Mouse (Mus musculus) heart, embryonic 14.5 days (tissue): ENCODE results near the gene Pld1. TPM values are rescaled to one million over a fixed set of nuclear protein-coding genes. Genes with fewer than 3 reads are reported as not detected.

Experiments used
- ATAC-seq: fragments of 200-750 bp; cut with Nextera tagmentation; 2 replicates; pipeline ENCODE4 v1.8.0; 2017; ENCODE audit warnings: low read depth, moderate TSS enrichment; ENCODE audit not compliant: insufficient number of reproducible peaks, insufficient read depth, low FRiP score
- H3K27ac ChIP-seq, 2 experiments: fragments of 200-500 bp in 1 of 2; fragments of 300-500 bp in 1 of 2; sonication (generic) in 1 of 2; replicated peaks in 1 of 2; 2 replicates each; pipeline ENCODE4 v1.5.1; 2012 to 2014; ENCODE audit warnings: low read depth in 2 of 2, low read length in 2 of 2, control low read depth in 1 of 2, mild to moderate bottlenecking in 1 of 2, mixed read lengths in 1 of 2; ENCODE audit not compliant: control insufficient read depth in 1 of 2, insufficient read depth in 1 of 2
- H3K27me3 ChIP-seq: fragments of 300-500 bp; sonication (generic); 2 replicates; pipeline ENCODE4 v1.6.1; 2014; ENCODE audit warnings: mild to moderate bottlenecking, low read length, control low read depth; ENCODE audit not compliant: control insufficient read depth, insufficient read depth
- H3K36me3 ChIP-seq: fragments of 300-500 bp; sonication (generic); 2 replicates; pipeline ENCODE4 v1.6.1; 2014; ENCODE audit warnings: mild to moderate bottlenecking, control low read depth, low read length, mixed read lengths; ENCODE audit not compliant: control insufficient read depth, insufficient read depth
- H3K4me1 ChIP-seq, 2 experiments: fragments of 200-500 bp in 1 of 2; fragments of 300-500 bp in 1 of 2; sonication (generic) in 1 of 2; 2 replicates each; pipeline ENCODE4 v1.6.1; 2012 to 2014; ENCODE audit warnings: low read length in 2 of 2, control low read depth in 1 of 2, mixed read lengths in 1 of 2; ENCODE audit not compliant: control insufficient read depth in 2 of 2, insufficient read depth in 2 of 2
- H3K4me2 ChIP-seq: fragments of 300-500 bp; sonication (generic); 2 replicates; pipeline ENCODE4 v1.6.1; 2014; ENCODE audit warnings: mild to moderate bottlenecking, low read length
- H3K4me3 ChIP-seq, 2 experiments: fragments of 200-500 bp in 1 of 2; fragments of 300-500 bp in 1 of 2; sonication (generic) in 1 of 2; 2 replicates each; pipeline ENCODE4 v1.5.1; 2012 to 2014; ENCODE audit warnings: low read length in 2 of 2, mild to moderate bottlenecking in 2 of 2, control low read depth in 1 of 2, low read depth in 1 of 2, moderate library complexity in 1 of 2; ENCODE audit not compliant: control insufficient read depth in 1 of 2, insufficient read depth in 1 of 2
- H3K9ac ChIP-seq: fragments of 300-500 bp; sonication (generic); 2 replicates; pipeline ENCODE4 v1.6.1; 2014; ENCODE audit warnings: mild to moderate bottlenecking, low read length
- H3K9me3 ChIP-seq: fragments of 300-500 bp; sonication (generic); 2 replicates; pipeline ENCODE4 v1.6.1; 2016; ENCODE audit warnings: low read length, control low read depth; ENCODE audit not compliant: control insufficient read depth
- WGBS: fragments of 180-500 bp; shearing (Covaris S2); extraction: QIAGEN DNeasy Blood & Tissue Kit; methylation state at CpG from one replicate; pipeline ENCODE4 v1.1.7; 2014; 5-methylcytosine and 5-hydroxymethylcytosine counted together
- polyA plus RNA-seq: library from polyadenylated mRNA; unstranded; fragments of >200 nt; fragmentation: Nextera tagmentation; extraction: Ambion mirVana; gene quantifications from 2 replicates; pipeline ENCODE4 v1.2.1, GENCODE M21; 2014

The Pld1 gene
- polyA plus RNA-seq, 1 experiment from 2014 or later, result 9.0 TPM

GRCm38 (mm10) chr3:28083218-28083617, 144.7 kb downstream of the Pld1 start:
- peak; percentile 62; the same call in 1 of the 2 replicates for ATAC-seq
- Histone ChIP-seq H3K27ac (0 out of 4 replicates have a peak overlapping the region, but pooled peaks of 1 of the 2 experiments have one; percentile 7), H3K4me2 (no peak overlapping the region), H3K9ac (no peak overlapping the region), H3K9me3 (no peaks in the 10 kb centered on the region), H3K4me1 (peaks cover 4 to 17% of the 10 kb centered on the region in 2 experiments), H3K36me3 (peaks cover 4% of the 10 kb centered on the region; the same call in 1 of the 2 replicates), H3K27me3 (no peaks in the 10 kb centered on the region), H3K4me3 (no peak overlapping the region)
- WGBS, result 17% methylated on average over 3 of the region's 3 CpGs

DNA sequence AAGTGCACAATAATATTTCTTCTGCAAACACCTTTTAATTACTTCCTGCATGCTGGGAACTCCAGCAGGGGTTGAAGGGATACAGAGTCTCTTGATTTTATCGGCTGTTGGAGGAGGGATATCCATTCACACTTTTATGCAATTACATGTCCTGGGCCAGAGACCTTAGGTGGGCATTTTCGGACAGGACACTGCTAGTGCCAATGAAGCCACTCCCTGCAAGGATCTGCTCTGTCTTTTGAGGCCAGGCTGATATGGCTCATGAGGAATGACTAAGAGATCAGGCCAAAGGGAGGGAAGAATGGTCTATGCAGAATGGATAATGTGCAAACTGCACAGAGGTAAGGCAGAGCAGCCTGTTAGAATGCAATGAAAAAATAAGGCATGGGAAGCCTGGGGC, 145.8 kb downstream of the Pld1 start:
- H3K27ac ChIP-seq, result no peak overlapping the region
- H3K4me3 ChIP-seq, result no peak overlapping the region
- WGBS, result 71% methylated on average over 2 of the region's 2 CpGs
- H3K27me3 ChIP-seq, result no peaks in the 10 kb centered on the region
- peaks cover 4 to 17% of the 10 kb centered on the region in 2 experiments for H3K4me1 ChIP-seq
- no peak overlapping the region for H3K4me2 ChIP-seq
- H3K36me3 ChIP-seq, result peaks cover 8% of the 10 kb centered on the region; the same call in 1 of the 2 replicates
- no peak for ATAC-seq
- H3K9me3 ChIP-seq, result no peaks in the 10 kb centered on the region
- H3K9ac ChIP-seq, result no peak overlapping the region

DNA sequence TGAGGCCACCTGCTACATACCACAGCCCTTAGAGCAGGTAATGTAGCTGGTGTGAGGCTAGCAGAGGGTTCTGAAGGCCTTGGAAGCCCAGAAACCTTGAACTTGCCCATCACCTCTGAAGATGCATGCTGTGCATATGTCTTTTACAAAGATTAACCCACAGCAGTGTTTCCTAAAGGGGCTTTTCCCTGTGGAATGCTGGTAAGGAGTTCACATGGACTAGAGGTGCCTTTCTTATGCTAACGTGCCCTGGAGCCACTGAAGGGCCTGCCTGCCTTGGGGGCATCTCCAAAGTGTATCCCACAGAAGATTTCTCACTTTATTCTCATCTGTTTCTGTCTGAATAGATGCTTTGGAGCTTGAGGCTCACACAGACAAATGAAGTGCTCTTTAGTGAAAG, 152.8 kb downstream of the Pld1 start:
- 43% methylated on average over 1 of the region's 1 CpGs for WGBS
- Histone ChIP-seq H3K27me3 (no peaks in the 10 kb centered on the region), H3K36me3 (peaks cover 25% of the 10 kb centered on the region), H3K4me3 (no peak overlapping the region), H3K9me3 (no peaks in the 10 kb centered on the region), H3K4me2 (no peak overlapping the region), H3K27ac (peak overlapping the region in 1 of 2 experiments; percentile 48; a peak in 1 of 4 replicates), H3K9ac (no peak overlapping the region), H3K4me1 (peaks cover 14 to 24% of the 10 kb centered on the region in 2 experiments)
- no peak for ATAC-seq

GRCm38 (mm10) chr3:28091741-28092140, 153.2 kb downstream of the Pld1 start:
- Histone ChIP-seq H3K36me3 (peaks cover 28% of the 10 kb centered on the region), H3K4me3 (no peak overlapping the region), H3K9me3 (no peaks in the 10 kb centered on the region), H3K4me2 (no peak overlapping the region), H3K4me1 (peaks cover 14 to 24% of the 10 kb centered on the region in 2 experiments), H3K27ac (peak overlapping the region; percentile 48 to 56), H3K9ac (no peak overlapping the region), H3K27me3 (no peaks in the 10 kb centered on the region)
- 6% methylated on average over 2 of the region's 2 CpGs for WGBS
- no peak for ATAC-seq

DNA sequence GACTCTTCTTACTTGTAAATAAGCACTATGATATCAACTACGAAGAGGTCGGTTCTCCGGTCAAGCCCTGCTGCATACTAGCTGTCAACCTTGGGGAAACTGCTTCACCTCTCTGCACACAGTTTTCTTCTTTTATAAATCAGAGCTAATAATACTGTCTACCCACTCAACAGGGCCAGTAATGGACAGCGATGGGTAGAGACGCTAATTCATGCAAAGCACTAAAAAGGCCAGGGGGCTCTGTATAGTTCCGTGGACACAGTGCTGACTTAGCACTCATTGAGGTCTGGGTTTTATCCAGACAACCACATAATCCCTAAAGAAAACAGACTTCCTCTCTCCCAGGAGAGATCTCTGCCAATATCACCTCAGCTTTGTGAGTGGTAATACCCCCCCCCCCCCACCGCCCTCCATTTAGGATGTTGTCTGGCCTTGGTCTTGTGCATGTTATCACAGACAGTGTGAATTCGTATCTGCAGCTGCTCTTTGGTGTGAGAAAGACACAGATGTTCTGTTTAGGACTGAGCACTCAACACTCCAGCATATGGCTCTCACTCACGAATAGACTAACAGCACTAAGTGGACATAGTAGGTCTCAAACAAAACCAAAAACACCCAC, 155.3 kb downstream of the Pld1 start:
- peaks cover 28% of the 10 kb centered on the region for H3K36me3 ChIP-seq
- H3K27ac ChIP-seq, result no peak overlapping the region

GRCm38 (mm10) chr3:28095451-28095850, 157.0 kb downstream of the Pld1 start:
- no peak overlapping the region for H3K27ac ChIP-seq
- no peak overlapping the region for H3K9ac ChIP-seq
- no peak for ATAC-seq
- no peaks in the 10 kb centered on the region for H3K27me3 ChIP-seq
- peaks cover 14 to 24% of the 10 kb centered on the region in 2 experiments for H3K4me1 ChIP-seq
- H3K4me3 ChIP-seq, result no peak overlapping the region
- no peak overlapping the region for H3K4me2 ChIP-seq
- 93% methylated on average over 9 of the region's 9 CpGs for WGBS
- H3K9me3 ChIP-seq, result no peaks in the 10 kb centered on the region
- H3K36me3 ChIP-seq, result peaks cover 22% of the 10 kb centered on the region

More for the DNA sequence above, 155.3 kb downstream of the Pld1 start:
- 56% methylated on average over 9 of the region's 9 CpGs for WGBS
- Histone ChIP-seq H3K4me1 (peaks cover 14 to 24% of the 10 kb centered on the region in 2 experiments), H3K27me3 (no peaks in the 10 kb centered on the region), H3K4me3 (no peak overlapping the region), H3K9me3 (no peaks in the 10 kb centered on the region), H3K4me2 (no peak overlapping the region), H3K9ac (no peak overlapping the region)
- ATAC-seq, result no peak

- H3K27me3 ChIP-seq, result no peaks in the 10 kb centered on the region
- H3K27ac ChIP-seq, result no peak overlapping the region
- no peak overlapping the region for H3K4me3 ChIP-seq
- H3K4me1 ChIP-seq, result no peaks in the 10 kb centered on the region
- 83% methylated on average over 7 of the region's 9 CpGs for WGBS
- no peak overlapping the region for H3K4me2 ChIP-seq
- no peak overlapping the region for H3K9ac ChIP-seq
- ATAC-seq, result no peak
- H3K9me3 ChIP-seq, result no peaks in the 10 kb centered on the region
- H3K36me3 ChIP-seq, result peaks cover 22% of the 10 kb centered on the region
These were observed 160.7 kb downstream of the Pld1 start for GRCm38 (mm10) chr3:28099175-28099574.

GRCm38 (mm10) chr3:28104992-28105391, 166.5 kb downstream of the Pld1 start:
- Histone ChIP-seq H3K9me3 (no peaks in the 10 kb centered on the region), H3K4me2 (no peak overlapping the region), H3K4me1 (peaks cover 3 to 5% of the 10 kb centered on the region in 2 experiments), H3K4me3 (no peak overlapping the region), H3K36me3 (peaks cover 1% of the 10 kb centered on the region; the same call in 1 of the 2 replicates), H3K9ac (no peak overlapping the region), H3K27ac (no peak overlapping the region), H3K27me3 (no peaks in the 10 kb centered on the region)
- no peak for ATAC-seq
- 46% methylated on average over 1 of the region's 1 CpGs for WGBS
